Mouse (Mus musculus) hindbrain, embryonic 14.5 days (tissue): Measurements from ENCODE around the gene 2310011J03Rik. TPM values are rescaled to one million over a fixed set of nuclear protein-coding genes. Genes with fewer than 3 reads are reported as not detected.

Experiments
- ATAC-seq: fragments of 200-750 bp; cut with Nextera tagmentation; 2 replicates; pipeline ENCODE4 v1.8.0; 2017; ENCODE audit warnings: moderate number of reproducible peaks, mild to moderate bottlenecking, moderate TSS enrichment, moderate library complexity; ENCODE audit not compliant: low FRiP score
- DNase-seq: peaks from one replicate; pipeline ENCODE4 v3.0.0-alpha.2; 2015; ENCODE audit warnings: low spot score
- H3K27ac ChIP-seq: fragments of 300-500 bp; sonication (generic); 2 replicates; pipeline ENCODE4 v1.5.1; 2014; ENCODE audit warnings: mild to moderate bottlenecking, moderate library complexity
- H3K27me3 ChIP-seq: fragments of 300-500 bp; sonication (generic); 2 replicates; pipeline ENCODE4 v1.6.1; 2014; ENCODE audit warnings: mild to moderate bottlenecking, low read length, mixed read lengths; ENCODE audit not compliant: control insufficient read depth, insufficient read depth
- H3K36me3 ChIP-seq: fragments of 300-500 bp; sonication (generic); replicated peaks from 2 replicates; pipeline ENCODE4 v1.6.1; 2014; ENCODE audit not compliant: control insufficient read depth, insufficient read depth
- H3K4me1 ChIP-seq: fragments of 300-500 bp; sonication (generic); replicated peaks from 2 replicates; pipeline ENCODE4 v1.6.1; 2014; ENCODE audit warnings: antibody characterized with exemption, low read length, mixed read lengths; ENCODE audit not compliant: control insufficient read depth, insufficient read depth
- H3K4me2 ChIP-seq: fragments of 300-500 bp; sonication (generic); replicated peaks from 2 replicates; pipeline ENCODE4 v1.6.1; 2014; ENCODE audit warnings: mild to moderate bottlenecking, moderate library complexity
- H3K4me3 ChIP-seq: fragments of 300-500 bp; sonication (generic); replicated peaks from 2 replicates; pipeline ENCODE4 v1.5.1; 2014; ENCODE audit warnings: mild to moderate bottlenecking, low read length
- H3K9ac ChIP-seq: fragments of 300-500 bp; sonication (generic); 2 replicates; pipeline ENCODE4 v1.6.1; 2014
- H3K9me3 ChIP-seq: fragments of 300-500 bp; sonication (generic); 2 replicates; pipeline ENCODE4 v1.6.1; 2016; ENCODE audit warnings: low read length; ENCODE audit not compliant: control insufficient read depth
- WGBS: fragments of 180-500 bp; shearing (Covaris S2); extraction: QIAGEN DNeasy Blood & Tissue Kit; methylation state at CpG from one replicate; pipeline ENCODE4 v1.1.7; 2014; 5-methylcytosine and 5-hydroxymethylcytosine counted together
- polyA plus RNA-seq: library from polyadenylated mRNA; unstranded; fragments of >200 nt; fragmentation: Nextera tagmentation; extraction: Ambion mirVana; gene quantifications from 2 replicates; pipeline ENCODE4 v1.2.1, GENCODE M21; 2014

The 2310011J03Rik gene
- polyA plus RNA-seq, 1 experiment from 2014 or later: 23.3 TPM

DNA sequence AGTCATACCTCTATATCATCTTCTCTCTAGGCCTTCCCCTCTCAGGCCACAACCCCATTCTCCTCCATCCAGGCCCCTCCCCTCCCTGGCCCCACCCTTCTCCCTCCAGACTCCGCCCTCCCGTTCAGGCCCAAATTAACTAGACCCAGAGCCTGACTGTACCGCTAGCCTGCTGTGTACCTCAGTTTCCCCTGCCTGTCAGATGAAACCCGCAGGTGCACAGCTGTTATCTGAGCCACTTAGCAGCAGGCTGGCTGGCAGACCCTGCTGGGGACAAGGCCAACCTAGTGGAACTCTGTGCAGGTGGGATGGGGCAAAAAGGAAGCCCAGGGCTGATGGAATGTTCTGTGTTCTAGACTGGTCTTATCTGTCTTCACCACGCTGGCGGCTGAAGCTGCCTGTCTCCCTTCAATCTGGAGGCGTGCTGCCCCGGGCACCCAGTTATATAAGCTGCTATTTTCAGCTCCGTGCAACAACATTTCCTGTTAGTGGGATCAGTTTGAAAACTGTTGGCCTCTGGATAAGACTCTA, 23.9 kb upstream of the 2310011J03Rik start:
- WGBS: 41% methylated on average over 9 of the region's 9 CpGs
- no peak overlapping the region for H3K4me3 ChIP-seq
- DNase-seq: no peak
- no peak overlapping the region for H3K9ac ChIP-seq
- H3K9me3 ChIP-seq: no peaks in the 10 kb centered on the region
- no peak overlapping the region for H3K4me2 ChIP-seq
- no peaks in the 10 kb centered on the region for H3K36me3 ChIP-seq
- no peak for ATAC-seq
- H3K27me3 ChIP-seq: peaks cover 91% of the 10 kb centered on the region
- peaks cover 14% of the 10 kb centered on the region for H3K4me1 ChIP-seq
- no peak overlapping the region for H3K27ac ChIP-seq

DNA sequence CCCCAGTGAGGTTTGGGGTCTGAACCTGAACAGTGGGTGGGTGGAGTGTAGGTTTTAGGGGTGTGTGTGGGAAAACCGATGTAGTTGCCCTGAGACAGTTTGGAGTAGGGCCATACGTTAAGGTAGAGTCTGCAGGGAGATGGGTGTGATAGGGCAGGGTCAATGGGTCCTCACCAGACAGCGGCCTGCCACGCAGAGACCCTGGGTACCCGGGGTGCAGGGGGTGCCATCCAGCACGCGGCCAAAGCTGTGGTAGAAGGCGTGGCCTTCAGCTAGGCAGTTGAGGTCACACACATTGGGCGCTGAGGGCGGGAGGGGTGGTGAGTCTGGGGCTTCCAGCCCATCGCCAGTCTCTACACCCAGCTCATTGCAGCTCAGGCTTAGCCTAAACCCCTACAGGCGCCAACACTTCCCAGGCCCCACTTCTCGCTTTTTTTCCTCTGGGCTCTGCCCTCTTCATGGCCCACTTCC, 23.1 kb upstream of the 2310011J03Rik start:
- peaks cover 14% of the 10 kb centered on the region for H3K4me1 ChIP-seq
- H3K9ac ChIP-seq: 0 out of 2 replicates have a peak overlapping the region, but pooled peaks have one; percentile 16
- H3K9me3 ChIP-seq: no peaks in the 10 kb centered on the region
- H3K4me3 ChIP-seq: peak overlapping the region; percentile 26
- H3K27ac ChIP-seq: no peak overlapping the region
- WGBS: 25% methylated on average over 13 of the region's 13 CpGs
- DNase-seq (no peak), ATAC-seq (peak; percentile 12)
- peaks cover 84% of the 10 kb centered on the region for H3K27me3 ChIP-seq
- no peaks in the 10 kb centered on the region for H3K36me3 ChIP-seq
- peak overlapping the region; percentile 48 for H3K4me2 ChIP-seq

DNA sequence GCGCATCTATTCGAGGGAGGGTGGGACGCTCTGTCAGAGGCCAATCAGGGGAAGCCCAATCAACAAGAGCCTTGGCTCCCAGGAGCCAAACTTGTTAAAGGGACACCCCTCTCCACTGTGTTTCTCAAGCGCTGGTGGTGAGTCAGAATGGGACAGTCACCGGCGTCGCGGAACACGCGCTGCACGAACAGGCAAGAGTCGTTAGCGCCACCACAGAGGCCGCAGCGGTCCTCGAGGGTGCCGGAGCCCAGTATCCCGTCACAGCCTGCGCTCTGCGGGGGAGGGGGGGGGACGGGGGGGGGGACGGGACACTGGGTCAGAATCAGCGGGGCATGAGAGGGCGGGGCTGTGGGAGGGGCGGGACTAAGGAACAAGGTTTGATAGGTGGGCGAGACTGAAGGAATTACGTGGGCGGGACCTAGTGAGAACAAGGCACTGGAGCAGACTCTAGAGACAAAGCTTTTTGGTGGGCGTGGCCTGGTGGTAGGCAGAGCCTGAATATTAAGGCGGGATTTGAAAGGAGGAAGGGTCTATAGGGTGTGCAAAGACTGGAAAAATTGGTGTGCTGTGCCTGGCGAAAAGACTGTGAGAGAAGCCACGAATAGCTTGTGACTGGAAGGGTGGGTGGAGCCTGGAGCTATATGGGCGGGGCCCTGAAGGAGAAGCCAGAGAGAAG, 22.6 kb upstream of the 2310011J03Rik start:
- Histone ChIP-seq H3K9ac (peak overlapping the region; percentile 16; the same call in 1 of the 2 replicates), H3K27ac (no peak overlapping the region), H3K4me3 (peak overlapping the region; percentile 26), H3K4me2 (peak overlapping the region; percentile 48), H3K9me3 (no peaks in the 10 kb centered on the region), H3K27me3 (peaks cover 78% of the 10 kb centered on the region), H3K36me3 (no peaks in the 10 kb centered on the region), H3K4me1 (peaks cover 14% of the 10 kb centered on the region)
- WGBS: 2% methylated on average over 26 of the region's 33 CpGs
- ATAC-seq (peak; percentile 48), DNase-seq (peak; percentile 58)

DNA sequence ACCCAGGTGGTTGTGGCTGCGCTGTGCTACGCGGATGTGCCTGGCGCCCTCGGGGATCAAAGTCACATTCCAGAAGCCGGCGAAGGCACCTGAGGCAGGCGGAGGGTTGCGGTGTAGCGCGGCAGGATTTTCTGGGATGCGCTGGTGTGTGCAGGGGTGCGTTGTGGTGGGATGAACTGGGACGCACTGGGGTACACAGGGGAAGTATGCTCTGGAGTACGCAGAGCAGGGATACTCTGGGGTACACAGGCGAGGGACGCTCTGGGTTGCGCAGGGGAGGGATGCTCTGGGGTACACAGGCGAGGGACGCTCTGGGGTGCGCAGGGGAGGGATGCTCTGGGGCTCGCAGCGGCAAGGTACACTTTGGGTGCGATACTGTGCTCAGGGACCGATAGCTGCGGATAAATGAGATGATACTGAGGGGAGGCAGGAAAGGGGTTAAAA, 22.0 kb upstream of the 2310011J03Rik start:
- Histone ChIP-seq H3K4me3 (peak overlapping the region; percentile 26), H3K36me3 (no peaks in the 10 kb centered on the region), H3K9me3 (no peaks in the 10 kb centered on the region), H3K9ac (peak overlapping the region; percentile 11; the same call in 1 of the 2 replicates), H3K27me3 (peaks cover 73% of the 10 kb centered on the region), H3K4me2 (peak overlapping the region; percentile 48), H3K27ac (no peak overlapping the region), H3K4me1 (peaks cover 14% of the 10 kb centered on the region)
- ATAC-seq (peak; percentile 3; the same call in 1 of the 2 replicates), DNase-seq (no peak)
- WGBS: 2% methylated on average over 26 of the region's 26 CpGs

DNA sequence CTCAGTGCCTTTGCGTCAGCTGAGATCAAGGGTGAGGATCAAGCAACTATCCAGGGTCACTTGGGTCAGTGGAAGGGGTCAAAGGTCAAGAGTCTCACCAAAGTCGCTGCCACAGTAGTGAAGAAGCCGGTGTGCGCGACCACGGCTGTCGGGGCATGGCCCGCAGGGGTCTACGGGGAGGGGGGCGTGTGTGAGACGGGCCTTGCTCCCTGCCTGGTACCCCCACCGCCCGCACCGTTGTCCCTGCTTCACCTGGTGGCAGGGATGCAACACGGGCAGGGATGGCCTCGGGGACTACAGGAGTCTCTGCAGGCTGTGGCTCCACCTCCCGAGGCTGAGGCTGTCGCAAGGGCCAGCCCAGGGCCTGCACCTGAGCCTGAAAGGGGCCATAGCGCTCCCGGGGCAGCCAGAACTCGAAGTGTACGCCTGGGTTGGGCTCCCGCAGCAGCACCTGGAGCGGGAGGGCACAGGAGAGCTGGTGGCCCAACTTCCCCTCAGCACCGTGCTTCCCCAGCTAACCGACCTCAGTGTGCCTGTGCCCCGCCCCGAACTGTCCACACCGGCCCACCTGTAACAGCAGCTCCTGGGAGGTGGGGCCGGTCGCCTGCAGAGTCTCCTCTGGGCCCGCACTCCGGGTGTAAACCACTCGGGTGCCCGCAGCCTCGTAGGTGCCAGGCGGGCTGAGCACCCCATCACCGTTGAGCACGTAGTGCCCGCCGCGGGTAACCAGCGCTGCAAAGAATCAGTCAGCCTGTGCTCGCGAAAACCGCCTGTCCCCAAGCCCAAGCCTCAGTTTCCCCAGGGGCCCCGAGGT, 21.4 kb upstream of the 2310011J03Rik start:
- peak overlapping the region; percentile 14; the same call in 1 of the 2 replicates for H3K4me3 ChIP-seq
- H3K4me2 ChIP-seq: peak overlapping the region; percentile 48
- ATAC-seq (no peak), DNase-seq (no peak)
- no peaks in the 10 kb centered on the region for H3K36me3 ChIP-seq
- peak overlapping the region; percentile 11; the same call in 1 of the 2 replicates for H3K9ac ChIP-seq
- WGBS: 3% methylated on average over 47 of the region's 47 CpGs
- H3K4me1 ChIP-seq: peaks cover 14% of the 10 kb centered on the region
- H3K27ac ChIP-seq: no peak overlapping the region
- peaks cover 66% of the 10 kb centered on the region for H3K27me3 ChIP-seq
- H3K9me3 ChIP-seq: no peaks in the 10 kb centered on the region

DNA sequence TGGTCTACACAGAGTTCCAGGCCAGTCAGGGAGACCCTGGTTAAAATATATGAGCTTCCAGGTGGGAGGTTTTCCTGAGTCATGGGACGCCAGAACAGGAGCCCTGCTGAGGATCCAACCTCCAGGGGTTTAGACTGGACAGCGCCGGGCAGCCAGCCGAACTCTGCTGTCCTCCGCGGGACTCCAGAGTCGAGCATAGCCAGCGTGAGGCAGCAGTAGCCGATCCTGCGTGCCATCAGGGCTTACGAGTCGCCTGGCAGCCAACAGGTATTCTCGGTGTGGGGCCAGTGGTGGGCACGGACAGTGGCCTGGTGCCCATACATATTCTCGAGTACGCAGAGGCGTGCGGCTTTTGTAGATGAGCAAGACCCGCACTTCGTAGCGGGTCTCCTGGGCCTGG, 20.7 kb upstream of the 2310011J03Rik start:
- Histone ChIP-seq H3K4me1 (peaks cover 14% of the 10 kb centered on the region), H3K27ac (no peak overlapping the region), H3K9me3 (no peaks in the 10 kb centered on the region), H3K4me3 (no peak overlapping the region; the same call in 1 of the 2 replicates), H3K27me3 (peaks cover 60% of the 10 kb centered on the region), H3K36me3 (no peaks in the 10 kb centered on the region), H3K4me2 (no peak overlapping the region), H3K9ac (no peak overlapping the region)
- no peak for DNase-seq
- 10% methylated on average over 21 of the region's 21 CpGs for WGBS
- ATAC-seq: no peak

DNA sequence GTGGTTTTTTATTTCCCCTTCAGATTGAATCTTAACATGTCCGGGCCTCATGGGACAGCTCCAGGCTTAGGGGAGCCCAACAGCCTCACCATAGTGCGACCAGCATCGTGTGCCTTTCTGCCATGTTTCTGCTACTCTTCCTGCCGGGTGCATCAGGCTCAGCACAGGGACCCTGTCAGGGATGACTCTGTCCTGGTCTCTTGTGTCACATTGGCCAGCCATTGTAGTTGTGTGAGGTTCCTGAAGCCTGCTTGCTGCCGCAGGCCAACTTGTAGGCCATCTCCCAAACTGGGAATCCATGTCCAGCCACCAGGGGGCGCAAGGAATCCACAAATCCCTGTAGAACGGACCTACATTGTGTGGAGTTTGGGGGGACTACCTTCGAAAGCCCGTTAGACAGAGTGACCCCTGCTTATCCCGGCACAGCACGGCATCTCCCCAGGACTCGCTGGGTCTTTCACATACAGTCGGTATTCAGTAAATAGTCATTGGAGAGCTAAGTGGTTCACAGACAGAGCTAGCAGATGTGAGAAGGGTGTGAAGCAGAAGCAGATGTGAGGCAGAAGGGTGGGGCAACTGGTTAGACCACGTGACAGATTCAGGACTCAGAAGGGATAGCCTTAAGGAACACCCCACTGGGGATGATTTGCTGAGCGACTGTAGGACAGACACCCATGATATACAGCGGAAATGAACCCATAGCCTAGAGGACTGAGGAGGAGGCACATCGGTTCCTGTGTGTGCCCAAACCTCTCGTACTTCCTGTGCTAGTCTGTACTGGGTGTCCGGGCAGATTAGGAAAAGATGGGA, 19.8 kb upstream of the 2310011J03Rik start:
- WGBS: 25% methylated on average over 19 of the region's 19 CpGs

DNA sequence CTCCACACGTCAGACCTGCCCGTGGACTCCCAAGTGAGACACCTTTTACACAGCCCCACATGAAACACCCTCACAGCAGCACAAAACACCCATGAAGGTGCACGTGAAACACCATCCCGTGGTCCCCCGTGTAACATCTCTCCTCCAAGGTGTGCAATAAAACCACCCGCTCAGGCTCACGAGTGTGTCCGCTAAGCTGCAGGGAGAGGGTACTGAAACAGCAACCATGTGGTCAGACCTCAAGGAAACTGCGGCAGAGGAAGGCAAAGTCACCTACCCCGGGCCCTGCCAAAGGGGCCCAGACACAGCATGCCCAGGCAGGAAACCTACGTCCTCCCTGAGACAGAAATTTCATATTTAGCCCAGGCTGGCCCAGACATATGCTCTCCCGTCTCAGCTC, 15.9 kb upstream of the 2310011J03Rik start:
- no peak overlapping the region for H3K4me2 ChIP-seq
- ATAC-seq (no peak), DNase-seq (no peak)
- H3K36me3 ChIP-seq: no peaks in the 10 kb centered on the region
- H3K9ac ChIP-seq: no peak overlapping the region
- H3K4me1 ChIP-seq: no peaks in the 10 kb centered on the region
- H3K27me3 ChIP-seq: peaks cover 12% of the 10 kb centered on the region
- WGBS: 93% methylated on average over 12 of the region's 12 CpGs
- no peaks in the 10 kb centered on the region for H3K9me3 ChIP-seq
- H3K27ac ChIP-seq: no peak overlapping the region
- no peak overlapping the region for H3K4me3 ChIP-seq

More for the DNA sequence above, 19.8 kb upstream of the 2310011J03Rik start:
- H3K4me2 ChIP-seq: no peak overlapping the region
- H3K9ac ChIP-seq: no peak overlapping the region
- H3K4me3 ChIP-seq: no peak overlapping the region
- H3K4me1 ChIP-seq: peaks cover 14% of the 10 kb centered on the region
- H3K36me3 ChIP-seq: no peaks in the 10 kb centered on the region
- no peaks in the 10 kb centered on the region for H3K9me3 ChIP-seq
- H3K27me3 ChIP-seq: peaks cover 51% of the 10 kb centered on the region
- no peak for ATAC-seq
- DNase-seq: peak; percentile 89
- no peak overlapping the region for H3K27ac ChIP-seq
